Mouse (Mus musculus) CH12.LX (cell line): ENCODE measurements at regions not wholly inside any gene's neighbourhood (a gene's known extent, or its start where the extent isn't known, plus 50 kb on each side); places are given as distances from the start of the nearest gene placed in this dataset.

ENCODE experiments used
- CTCF ChIP-seq, 2 experiments: IDR thresholded peaks in 1 of 2; conservative IDR thresholded peaks in 1 of 2; 2 replicates each; pipeline ENCODE4 v1.5.1; 2011 to 2012; ENCODE audit warnings: low read depth in 2 of 2, low read length in 2 of 2, improper control_type of control experiment in 1 of 2, inconsistent platforms in 1 of 2, mild to moderate bottlenecking in 1 of 2, moderate library complexity in 1 of 2
- EP300 ChIP-seq: IDR thresholded peaks from 2 replicates; pipeline ENCODE4 v1.6.1; 2011; ENCODE audit warnings: low read length, improper control_type of control experiment
- IRF4 ChIP-seq: IDR thresholded peaks from 2 replicates; pipeline ENCODE4 v1.6.1; 2014; ENCODE audit warnings: low read depth, mild to moderate bottlenecking, inconsistent platforms, low read length, improper control_type of control experiment
- POLR2A ChIP-seq: IDR thresholded peaks from 2 replicates; pipeline ENCODE4 v1.6.1; 2011; ENCODE audit warnings: low read depth, mild to moderate bottlenecking, improper control_type of control experiment, low read length

- TF ChIP-seq CTCF (conservative IDR thresholded peaks at IDR 0.05 in 1 of 2, IDR thresholded peaks at IDR 0.05 in 1 of 2; ENCODE audit: low read depth in 2 of 2, low read length in 2 of 2) (no peak), POLR2A (no peak), IRF4 (no peak), EP300 (no peak)
These were observed 363.1 kb upstream of the Cdh5 start for GRCm38 (mm10) chr8:103738330-103738729.
